Mouse (Mus musculus) cerebral cortex, adult 2 months (tissue): Measurements from ENCODE around the gene Fam163b.

ENCODE experiments used
- WGBS: fragments of 180-500 bp; shearing (Covaris S2); methylation state at CpG from one replicate; pipeline ENCODE4 v1.1.7; 2018; 5-methylcytosine and 5-hydroxymethylcytosine counted together

Fam163b gene

GRCm38 (mm10) chr2:27135935-27136334 lies 6.4 kb downstream of the Fam163b start:
- WGBS: 65% methylated on average over 5 of the region's 5 CpGs

- WGBS: 69% methylated on average over 3 of the region's 3 CpGs
These were observed 13.3 kb downstream of the Fam163b start for GRCm38 (mm10) chr2:27128990-27129389.

GRCm38 (mm10) chr2:27126496-27126895 lies 15.8 kb downstream of the Fam163b start:
- 69% methylated on average over 4 of the region's 4 CpGs for WGBS

- 47% methylated on average over 10 of the region's 10 CpGs for WGBS
These were observed 16.3 kb downstream of the Fam163b start for GRCm38 (mm10) chr2:27125979-27126378.

GRCm38 (mm10) chr2:27123121-27123520 lies 19.2 kb downstream of the Fam163b start:
- 98% methylated on average over 4 of the region's 4 CpGs for WGBS

- WGBS: 59% methylated on average over 9 of the region's 9 CpGs
These were observed 19.7 kb downstream of the Fam163b start for GRCm38 (mm10) chr2:27122578-27122977.

GRCm38 (mm10) chr2:27121626-27122355 lies 20.5 kb downstream of the Fam163b start:
- 21% methylated on average over 9 of the region's 9 CpGs for WGBS

- 53% methylated on average over 8 of the region's 8 CpGs for WGBS
These were observed 22.1 kb downstream of the Fam163b start for GRCm38 (mm10) chr2:27120241-27120641.

GRCm38 (mm10) chr2:27119766-27120165 lies 22.5 kb downstream of the Fam163b start:
- 92% methylated on average over 2 of the region's 2 CpGs for WGBS

- 76% methylated on average over 4 of the region's 4 CpGs for WGBS
These were observed 23.8 kb downstream of the Fam163b start for GRCm38 (mm10) chr2:27118452-27118851.

GRCm38 (mm10) chr2:27114169-27114568 lies 28.1 kb downstream of the Fam163b start:
- 93% methylated on average over 10 of the region's 10 CpGs for WGBS

GRCm38 (mm10) chr2:27112585-27112984 lies 29.7 kb downstream of the Fam163b start:
- 58% methylated on average over 20 of the region's 20 CpGs for WGBS

GRCm38 (mm10) chr2:27109052-27109451 lies 33.2 kb downstream of the Fam163b start:
- WGBS: 61% methylated on average over 5 of the region's 5 CpGs

- WGBS: 61% methylated on average over 2 of the region's 2 CpGs
These were observed 34.1 kb downstream of the Fam163b start for GRCm38 (mm10) chr2:27108144-27108543.

- WGBS: 67% methylated on average over 3 of the region's 3 CpGs
These were observed 35.5 kb downstream of the Fam163b start for GRCm38 (mm10) chr2:27106816-27107215.

- 38% methylated on average over 7 of the region's 7 CpGs for WGBS
These were observed 38.7 kb downstream of the Fam163b start for GRCm38 (mm10) chr2:27103554-27103953.

- 17% methylated on average over 6 of the region's 6 CpGs for WGBS
These were observed 44.5 kb downstream of the Fam163b start for GRCm38 (mm10) chr2:27097776-27098175.

GRCm38 (mm10) chr2:27097241-27097656 lies 45.0 kb downstream of the Fam163b start:
- 44% methylated on average over 6 of the region's 6 CpGs for WGBS

GRCm38 (mm10) chr2:27096341-27096981 lies 45.8 kb downstream of the Fam163b start:
- WGBS: 29% methylated on average over 13 of the region's 13 CpGs

- 86% methylated on average over 7 of the region's 7 CpGs for WGBS
These were observed 47.1 kb downstream of the Fam163b start for GRCm38 (mm10) chr2:27095178-27095577.

GRCm38 (mm10) chr2:27089238-27089637 lies 53.1 kb downstream of the Fam163b start:
- WGBS: 63% methylated on average over 1 of the region's 1 CpGs

- WGBS: 79% methylated on average over 5 of the region's 5 CpGs
These were observed 53.6 kb downstream of the Fam163b start for GRCm38 (mm10) chr2:27088700-27089099.

- 58% methylated on average over 18 of the region's 18 CpGs for WGBS
These were observed 54.1 kb downstream of the Fam163b start for GRCm38 (mm10) chr2:27088071-27088644.
